Comparison of ENCODE assay signal across 10 mouse cellular contexts in genomic region chr2:157873223-157873622, GRCm38 (mm10). TPM values are rescaled to one million over a fixed set of nuclear protein-coding genes. Genes with fewer than 3 reads are reported as not detected.
DNase-seq lines count a peak whose midpoint lies in the region; TF ChIP-seq lines count a peak whose summit lies in the region.
"Had no signal": no experiment of that assay in that cellular context is flagged by ENCODE, and none has a peak within 500 bp of the region (broad histone marks: within the 10 kb centered on the region; RNA-seq: fewer than 3 reads in every experiment).

No protein-coding gene starts in this region.

- H3K4me3 ChIP-seq in layer of hippocampus, adult 2 months, result no peak overlapping the region
- H3K4me3 ChIP-seq: erythroblast, embryonic 14.5 days; neural tube, embryonic 12.5 days had no signal

- TF ChIP-seq CTCF in layer of hippocampus, adult 2 months (conservative IDR thresholded peaks at IDR 0.05), result no peak

- H3K27ac ChIP-seq in layer of hippocampus, adult 2 months, result peak overlapping the region; percentile 79
- H3K27ac ChIP-seq: neural tube, embryonic 12.5 days had no signal

- peak; percentile 57 for DNase-seq in layer of hippocampus, adult 11-12 months (ENCODE audit: low spot score)
- DNase-seq in layer of hippocampus, adult 9-10 months (ENCODE audit: low spot score), result no peak
- DNase-seq in adrenal gland, postnatal 10 days, result peak; percentile 91
- DNase-seq in fibroblast of lung, adult 2 months (ENCODE audit: low read depth), result peak; percentile 68
- DNase-seq in layer of hippocampus, adult 2 months (ENCODE audit: low spot score in 2 of 2), result peak; percentile 32 to 75
- DNase-seq in spleen, postnatal 14 days (ENCODE audit: low spot score in 2 of 2), result no peak
- no peak for DNase-seq in lung, postnatal 4 days
- DNase-seq in c-Kit-positive CD71-positive TER-119-positive erythroid progenitor cells, embryonic 14.5 days (ENCODE audit: low spot score), result no peak

RNA-seq across cellular contexts. Expression of gene Vstm2l, which starts 41.2 kb away (rescaled TPM):
- 10 to 100 TPM in 1 of 2 experiments, 1 to 10 TPM in 1; 7.3 to 15.7 TPM for total RNA-seq in adrenal gland, postnatal 10 days (2021)
- total RNA-seq in layer of hippocampus, adult 2 months (2021), result 100 to 1,000 TPM; 110 to 112 TPM

Comparison
In these comparisons a context has a peak if more than half of its experiments do, and no peak if none do; other contexts are left out.
1. DNase-seq: peak in layer of hippocampus, adult 11-12 months (single experiment), adrenal gland, postnatal 10 days (single experiment), fibroblast of lung, adult 2 months (single experiment) and layer of hippocampus, adult 2 months (2 of 2); none in layer of hippocampus, adult 9-10 months (single experiment), spleen, postnatal 14 days (0 of 2), lung, postnatal 4 days (0 of 2) and c-Kit-positive CD71-positive TER-119-positive erythroid progenitor cells, embryonic 14.5 days (single experiment).
2. RNA of gene Vstm2l, which starts 41.2 kb away (total RNA-seq): 110 to 112 TPM in layer of hippocampus, adult 2 months; 7.3 to 15.7 TPM in adrenal gland, postnatal 10 days; every median in the first group is over 4 times any median in the second.